11 mouse cellular contexts compared by ENCODE assay signal in genomic region chr2:28681718-28682117, GRCm38 (mm10). TPM values are rescaled to one million over a fixed set of nuclear protein-coding genes. Genes with fewer than 3 reads are reported as not detected.
A peak's percentile ranks its signal among the peaks of the same experiment; 100 is the strongest.
DNase-seq lines count a peak whose midpoint lies in the region; ATAC-seq lines count a peak whose summit lies in the region.
"Had no signal": no experiment of that assay in that cellular context is flagged by ENCODE, and none has a peak within 500 bp of the region (broad histone marks: within the 10 kb centered on the region; RNA-seq: fewer than 3 reads in every experiment).

No protein-coding gene starts in this region.

- H3K27me3 ChIP-seq in neural tube, embryonic 15.5 days (replicated peaks): no peaks in the 10 kb centered on the region
- H3K27me3 ChIP-seq: midbrain, embryonic 12.5 days; stomach, embryonic 15.5 days had no signal

- ATAC-seq in frontal cortex, adult (ENCODE audit: low TSS enrichment): peak; percentile 53; the same call in 1 of the 2 replicates
- ATAC-seq in neural tube, embryonic 15.5 days (ENCODE audit: low FRiP score): no peak
- no peak for ATAC-seq in granulocyte monocyte progenitor cell, adult 5-6 weeks (replicated peaks; ENCODE audit: poor library complexity, severe bottlenecking)

- H3K4me1 ChIP-seq in neural tube, embryonic 15.5 days: no peaks in the 10 kb centered on the region
- H3K4me1 ChIP-seq: midbrain, embryonic 12.5 days; stomach, embryonic 15.5 days had no signal

- no peak for DNase-seq in frontal cortex, postnatal 10 days (ENCODE audit: low spot score in 2 of 2)
- DNase-seq in 3134 (ENCODE audit: extremely low read depth, insufficient read length, low spot score): peak; percentile 41
- peak; percentile 91 for DNase-seq in brain, adult 2 months (ENCODE audit: low read depth, low spot score)
- peak; percentile 63 for DNase-seq in kidney, postnatal 10 days
- no peak for DNase-seq in embryo, embryonic 10.5 days (ENCODE audit: low spot score)

- no peak overlapping the region for H3K4me2 ChIP-seq in neural tube, embryonic 15.5 days
- H3K4me2 ChIP-seq: midbrain, embryonic 12.5 days; stomach, embryonic 15.5 days had no signal

- no peaks in the 10 kb centered on the region for H3K9me3 ChIP-seq in neural tube, embryonic 15.5 days (replicated peaks)
- H3K9me3 ChIP-seq: midbrain, embryonic 12.5 days; stomach, embryonic 15.5 days had no signal

- H3K27ac ChIP-seq in neural tube, embryonic 15.5 days (replicated peaks): no peak overlapping the region
- H3K27ac ChIP-seq: midbrain, embryonic 12.5 days; stomach, embryonic 15.5 days had no signal

- no peak overlapping the region for H3K4me3 ChIP-seq in neural tube, embryonic 15.5 days (replicated peaks)
- H3K4me3 ChIP-seq: midbrain, embryonic 12.5 days; stomach, embryonic 15.5 days had no signal

- 89% methylated on average over 4 of the region's 4 CpGs for WGBS in neural tube, embryonic 15.5 days

- H3K9ac ChIP-seq in neural tube, embryonic 15.5 days (replicated peaks): no peak overlapping the region
- H3K9ac ChIP-seq: midbrain, embryonic 12.5 days; stomach, embryonic 15.5 days had no signal

- H3K36me3 ChIP-seq in neural tube, embryonic 15.5 days: peaks cover 96% of the 10 kb centered on the region

RNA-seq across cellular contexts. Expression of gene Spaca9, which starts 17.8 kb away (rescaled TPM):
- 1.5 TPM in 2 replicates for polyA plus RNA-seq in neural tube, embryonic 15.5 days (2015; fragmentation: Nextera tagmentation; extraction: Ambion mirVana)
- 5.0 TPM in 1 of 2 replicates, not detected in the other for total RNA-seq in granulocyte monocyte progenitor cell, adult 5-6 weeks (2014; fragmentation: Nextera tagmentation)
- total RNA-seq in granulocyte monocyte progenitor cell, adult 5-6 weeks (2017): 4.8 and 4.9 TPM in 2 replicates

RNA-seq across cellular contexts. Expression of gene Ak8, which starts 18.2 kb away (rescaled TPM):
- polyA plus RNA-seq in neural tube, embryonic 15.5 days (2015; fragmentation: Nextera tagmentation; extraction: Ambion mirVana): 1.7 and 1.8 TPM in 2 replicates
- not detected in 2 replicates for total RNA-seq in granulocyte monocyte progenitor cell, adult 5-6 weeks (2014; fragmentation: Nextera tagmentation)
- total RNA-seq in granulocyte monocyte progenitor cell, adult 5-6 weeks (2017): not detected in 2 replicates

RNA-seq across cellular contexts. Expression of gene Tsc1, which starts 40.7 kb away (rescaled TPM):
- polyA plus RNA-seq in neural tube, embryonic 15.5 days (2015; fragmentation: Nextera tagmentation; extraction: Ambion mirVana): 29.8 and 33.3 TPM in 2 replicates
- 17.4 and 23.7 TPM in 2 replicates for total RNA-seq in granulocyte monocyte progenitor cell, adult 5-6 weeks (2014; fragmentation: Nextera tagmentation)
- 11.1 and 12.4 TPM in 2 replicates for total RNA-seq in granulocyte monocyte progenitor cell, adult 5-6 weeks (2017)

RNA-seq across cellular contexts. Expression of gene Gfi1b, which starts 59.9 kb away (rescaled TPM):
- 0.87 TPM in 1 of 2 replicates, not detected in the other for polyA plus RNA-seq in neural tube, embryonic 15.5 days (2015; fragmentation: Nextera tagmentation; extraction: Ambion mirVana)
- total RNA-seq in granulocyte monocyte progenitor cell, adult 5-6 weeks (2014; fragmentation: Nextera tagmentation): 1.4 TPM in 1 of 2 replicates, not detected in the other
- total RNA-seq in granulocyte monocyte progenitor cell, adult 5-6 weeks (2017): 1.9 and 2.0 TPM in 2 replicates
- polyA plus RNA-seq: intestine, embryonic 14.5 days had no signal

Comparison
In these comparisons a context has a peak if more than half of its experiments do, and no peak if none do; other contexts are left out.
1. DNase-seq: peak in 3134 (single experiment), brain, adult 2 months (single experiment) and kidney, postnatal 10 days (single experiment); none in frontal cortex, postnatal 10 days (0 of 2) and embryo, embryonic 10.5 days (single experiment).